Mouse (Mus musculus): ENCODE measurements around the gene C1qtnf9. TPM values are rescaled to one million over a fixed set of nuclear protein-coding genes. Genes with fewer than 3 reads are reported as not detected.

The C1qtnf9 gene
- total RNA-seq (2023) = under 1 TPM in 1 of 2 experiments, not detected in 1; 0.20 TPM

DNA sequence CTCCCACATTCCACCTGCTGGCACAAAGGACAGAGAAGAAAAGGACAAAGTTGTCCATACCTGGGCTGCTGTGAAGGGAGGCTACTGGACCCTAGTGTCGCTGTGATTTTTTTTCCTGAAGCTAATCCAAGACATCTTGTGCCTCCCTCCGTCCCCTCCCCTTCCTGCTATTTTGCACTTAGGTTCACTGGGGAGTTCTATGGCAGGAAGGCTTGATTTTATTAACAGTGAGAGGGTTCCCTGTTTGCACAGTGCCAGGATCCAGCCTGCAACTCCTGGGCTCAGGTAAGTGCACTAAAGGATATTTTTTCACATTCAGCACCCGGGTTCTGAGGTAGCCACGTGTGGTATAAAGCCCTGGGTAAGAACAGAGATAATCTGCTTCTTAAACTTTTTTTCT, at the start of gene C1qtnf9:
Gene C1qtnf9, plus strand, starts transcription at position 251 of the 400 bp plus-strand sequence.

GRCm38 (mm10) chr14:60784427-60785315, 16.7 kb downstream of the C1qtnf9 start, which contains the start of gene Mipep:
TSS of gene Mipep (plus strand) at chr14:60784573.

Other genes starting within 250 kb of the C1qtnf9 start
- gene Spata13, start 134.1 kb upstream of the C1qtnf9 start, total RNA-seq (2023) = 10 to 100 TPM; 21.1 to 24.1 TPM
- 10 to 100 TPM in 1 of 2 experiments, 1 to 10 TPM in 1; 8.5 to 10.7 TPM for gene Mipep, start 16.4 kb downstream of the C1qtnf9 start, total RNA-seq (2023)